Mouse (Mus musculus) spleen, postnatal 0 days (tissue): ENCODE measurements around the gene Ssc4d. TPM values are rescaled to one million over a fixed set of nuclear protein-coding genes. Genes with fewer than 3 reads are reported as not detected.

Experiments
- polyA plus RNA-seq: library from polyadenylated mRNA; unstranded; fragments of >200 nt; fragmentation: Nextera tagmentation; extraction: Ambion mirVana; gene quantifications from 2 replicates; pipeline ENCODE4 v1.2.1, GENCODE M21; 2015

Ssc4d gene
- polyA plus RNA-seq: 2.8 and 3.6 TPM in 2 replicates

DNA sequence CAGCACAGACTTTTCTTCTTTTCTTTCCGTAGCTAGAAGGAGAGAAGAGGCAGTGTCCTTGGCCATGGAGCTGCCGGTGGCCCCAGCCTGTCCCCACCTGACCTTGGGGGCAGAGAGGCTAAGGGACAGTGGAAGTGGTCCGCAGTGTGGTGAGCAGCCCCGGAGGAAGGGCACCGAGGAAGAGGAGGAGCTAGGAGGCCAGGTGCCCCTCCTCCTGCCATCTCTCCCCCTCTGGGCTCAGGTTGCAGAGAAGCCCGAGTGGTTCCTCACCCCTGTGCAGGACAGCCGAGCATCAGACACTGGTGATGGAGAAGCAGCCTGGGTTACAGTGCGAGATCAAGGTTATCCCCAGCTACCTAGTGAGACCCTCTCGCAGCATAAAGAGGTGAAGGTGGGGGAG is at the start of gene Ssc4d:
Gene Ssc4d (minus strand): TSS at position 167 of the 400 bp plus-strand sequence.

DNA sequence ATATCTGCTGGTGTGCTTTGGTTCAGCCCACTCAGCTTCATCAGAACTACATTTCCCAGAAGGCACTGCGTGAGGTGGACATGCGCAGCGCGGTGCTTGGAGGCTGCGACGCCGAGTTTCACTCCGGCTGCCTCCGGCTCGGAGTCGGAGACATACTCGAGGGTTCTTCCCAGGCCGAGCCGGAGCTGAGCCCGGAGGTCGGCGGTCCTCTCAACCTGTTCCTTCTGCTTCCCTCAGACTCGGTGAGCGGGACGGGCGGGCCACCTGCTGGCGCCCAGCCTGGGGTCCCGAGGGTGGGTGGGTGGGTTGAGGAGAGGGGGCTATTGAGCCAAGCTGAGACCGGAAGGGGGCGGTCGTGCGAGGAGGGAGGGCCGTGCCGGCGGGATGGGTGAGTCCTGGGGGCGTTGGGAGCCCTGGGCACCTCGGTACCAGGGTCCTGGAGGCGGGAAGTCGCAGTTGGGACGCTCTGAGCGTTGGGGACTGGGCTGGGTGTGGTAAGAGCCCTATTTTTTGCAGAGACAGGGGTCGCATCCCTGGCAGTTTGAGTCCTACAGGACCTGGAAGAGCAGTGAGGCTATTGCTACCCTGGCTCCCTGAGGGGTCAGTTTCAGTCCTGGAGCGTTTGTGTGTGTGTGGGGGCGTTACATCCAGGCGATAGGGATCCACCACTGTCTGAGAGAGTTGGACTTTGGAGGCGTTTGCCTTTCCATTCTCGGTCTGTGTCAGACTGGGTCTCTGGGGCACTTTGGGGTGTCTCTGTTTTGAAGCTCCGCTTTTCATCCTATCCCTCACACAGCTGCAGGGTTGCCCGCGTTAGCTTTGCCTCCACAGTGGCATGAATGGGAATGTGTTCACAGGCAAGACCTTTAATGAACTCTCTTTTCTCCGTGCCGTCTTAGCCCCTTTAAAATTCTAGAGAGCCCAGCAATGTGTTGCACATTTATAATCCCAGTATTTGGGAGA is 20.7 kb upstream of the Ssc4d start, which contains the start of gene Dtx2:
Gene Dtx2 (plus strand): TSS at position 76 of the 963 bp plus-strand sequence.

DNA sequence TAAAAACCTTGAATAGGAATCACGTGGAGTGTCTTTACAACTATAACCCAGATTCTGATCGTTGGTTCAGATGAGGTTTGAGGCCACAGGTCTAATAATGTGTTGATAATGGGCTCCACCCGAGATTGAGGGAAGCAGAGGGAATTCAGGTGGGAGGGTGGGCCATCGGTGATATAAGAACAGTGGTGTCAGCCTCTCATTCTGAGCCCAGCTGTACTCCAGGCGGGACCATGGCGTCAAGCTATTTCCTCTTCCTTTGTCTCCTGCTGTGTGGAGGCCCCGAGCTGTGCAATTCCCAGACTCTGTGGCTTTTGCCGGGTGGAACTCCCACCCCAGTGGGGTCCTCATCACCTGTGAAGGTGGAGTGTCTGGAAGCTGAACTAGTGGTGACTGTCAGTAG is 5.6 kb upstream of the Ssc4d start, which contains the start of gene Zp3:
Gene Zp3 (plus strand): TSS at position 196 of the 400 bp plus-strand sequence.

DNA sequence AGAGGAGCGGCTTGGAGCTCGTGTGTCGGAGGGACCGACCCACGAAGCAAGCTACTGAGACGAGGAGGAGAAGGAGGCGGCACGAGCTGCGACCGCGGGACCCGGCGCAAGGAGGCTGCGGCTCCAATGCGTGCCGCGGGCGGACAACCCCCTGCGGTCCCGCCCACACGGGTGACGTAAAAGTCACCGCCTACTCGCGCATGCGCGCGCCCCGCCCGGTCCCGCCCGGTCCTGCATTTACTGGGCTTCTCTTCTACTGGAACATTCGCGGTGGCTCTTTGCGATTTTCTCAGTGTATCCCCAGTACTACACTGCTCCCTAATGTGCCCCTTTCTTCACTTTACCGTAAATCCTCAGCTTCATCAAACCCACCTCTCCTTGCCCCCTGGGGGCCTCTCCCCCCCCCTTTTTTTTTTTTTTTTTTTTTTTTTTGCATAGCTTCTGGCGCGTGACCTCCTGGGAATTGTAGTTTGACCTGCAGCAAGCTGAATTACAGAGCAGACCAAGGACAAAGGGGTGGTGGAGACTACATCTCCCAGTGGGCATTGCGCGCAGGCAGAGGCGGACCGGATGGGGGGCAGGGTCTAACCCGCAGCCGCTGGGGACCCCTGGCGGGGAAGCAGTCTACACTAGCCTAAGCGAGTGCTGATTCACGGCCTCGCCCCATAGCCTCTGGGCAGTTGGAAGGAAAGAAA is 39.7 kb downstream of the Ssc4d start, which contains the start of gene Ywhag:
Gene Ywhag (minus strand): TSS at position 136 of the 695 bp plus-strand sequence.

Other genes starting within 250 kb of the Ssc4d start
- gene Tmem120a, start 230.1 kb downstream of the Ssc4d start, polyA plus RNA-seq: 19.2 and 27.6 TPM in 2 replicates
- gene Styxl1, start 196.1 kb downstream of the Ssc4d start, polyA plus RNA-seq: 0.50 and 0.54 TPM in 2 replicates
- gene Mdh2, start 196.1 kb downstream of the Ssc4d start, polyA plus RNA-seq: 308 and 325 TPM in 2 replicates
- 0.08 TPM in 2 replicates for gene Srrm3, start 167.6 kb downstream of the Ssc4d start, polyA plus RNA-seq
- gene Hspb1, start 86.6 kb downstream of the Ssc4d start, polyA plus RNA-seq: 64.5 and 67.6 TPM in 2 replicates
- 55.4 and 62.3 TPM in 2 replicates for gene Ywhag, start 39.9 kb downstream of the Ssc4d start, polyA plus RNA-seq
- gene Zp3, start 5.6 kb upstream of the Ssc4d start, polyA plus RNA-seq: not detected in 2 replicates
- gene Dtx2, start 20.3 kb upstream of the Ssc4d start, polyA plus RNA-seq: 6.9 and 10.6 TPM in 2 replicates
- 28.8 and 32.7 TPM in 2 replicates for gene Upk3b, start 64.0 kb upstream of the Ssc4d start, polyA plus RNA-seq
- not detected in 2 replicates for gene Upk3bl, start 80.0 kb upstream of the Ssc4d start, polyA plus RNA-seq
- 5.1 and 5.8 TPM in 2 replicates for gene Rasa4, start 109.4 kb upstream of the Ssc4d start, polyA plus RNA-seq
- 188 and 203 TPM in 2 replicates for gene Polr2j, start 142.1 kb upstream of the Ssc4d start, polyA plus RNA-seq
- gene Lrwd1, start 161.5 kb upstream of the Ssc4d start, polyA plus RNA-seq: 46.2 and 50.8 TPM in 2 replicates
- 17.4 and 18.6 TPM in 2 replicates for gene Alkbh4, start 161.6 kb upstream of the Ssc4d start, polyA plus RNA-seq
- gene Orai2, start 196.2 kb upstream of the Ssc4d start, polyA plus RNA-seq: 9.1 and 12.4 TPM in 2 replicates
- gene Prkrip1, start 224.4 kb upstream of the Ssc4d start, polyA plus RNA-seq: 29.3 and 32.6 TPM in 2 replicates